ENCODE assay signal across 8 mouse cellular contexts in the genomic region with DNA sequence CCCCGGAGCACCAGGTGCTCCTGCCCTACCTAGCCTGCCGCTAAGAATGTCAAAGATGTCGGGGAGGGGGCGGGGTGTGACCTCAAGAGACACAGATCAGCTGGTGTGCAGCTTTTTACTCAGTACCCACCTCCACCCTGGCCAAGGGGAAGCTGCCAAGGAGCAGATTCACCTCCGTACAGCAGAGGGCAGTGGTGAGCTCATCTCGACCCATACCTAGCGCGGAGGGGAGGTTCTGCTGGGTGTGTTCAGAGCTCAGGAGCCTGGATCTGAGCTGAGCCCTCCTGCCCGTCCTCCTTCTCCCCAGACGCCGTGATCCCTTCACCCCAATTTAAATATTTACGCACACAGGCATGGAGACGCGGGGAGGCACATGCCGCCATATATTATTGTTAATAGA.
A peak's percentile ranks its signal among the peaks of the same experiment; 100 is the strongest.
DNase-seq lines count a peak whose midpoint lies in the region; ATAC-seq and TF ChIP-seq lines count a peak whose summit lies in the region.

No protein-coding gene starts in this region.

- peak; percentile 58; the same call in 1 of the 2 replicates for ATAC-seq in heart, embryonic 13.5 days (ENCODE audit: extremely low read depth, insufficient number of reproducible peaks, low FRiP score, low TSS enrichment)
- peak; percentile 92 for ATAC-seq in kidney, postnatal 0 days (replicated peaks; ENCODE audit: low FRiP score, low read depth)

- 7% methylated on average over 15 of the region's 15 CpGs for WGBS in heart, embryonic 13.5 days
- 5% methylated on average over 15 of the region's 15 CpGs for WGBS in kidney, postnatal 0 days

- peak overlapping the region; percentile 68 for H3K4me2 ChIP-seq in heart, embryonic 13.5 days
- peak overlapping the region; percentile 51 for H3K4me2 ChIP-seq in kidney, postnatal 0 days (ENCODE audit: low read length)

- no peaks in the 10 kb centered on the region for H3K36me3 ChIP-seq in heart, embryonic 13.5 days
- no peaks in the 10 kb centered on the region for H3K36me3 ChIP-seq in kidney, postnatal 0 days (ENCODE audit: insufficient read depth, low read length)

- no peaks in the 10 kb centered on the region for H3K27me3 ChIP-seq in heart, embryonic 13.5 days (replicated peaks)
- no peaks in the 10 kb centered on the region for H3K27me3 ChIP-seq in kidney, postnatal 0 days (ENCODE audit: insufficient read depth, low read length)

- no peak overlapping the region for H3K27ac ChIP-seq in heart, embryonic 13.5 days (replicated peaks)
- no peak overlapping the region for H3K27ac ChIP-seq in kidney, postnatal 0 days

- 0 out of 2 replicates have a peak, but pooled peaks cover 2% of the 10 kb centered on the region for H3K4me1 ChIP-seq in heart, embryonic 13.5 days
- no peaks in the 10 kb centered on the region for H3K4me1 ChIP-seq in kidney, postnatal 0 days (replicated peaks; ENCODE audit: insufficient read depth, low read length)

- peak overlapping the region; percentile 75; the same call in 1 of the 2 replicates for H3K9ac ChIP-seq in heart, embryonic 13.5 days
- no peak overlapping the region for H3K9ac ChIP-seq in kidney, postnatal 0 days (ENCODE audit: low read depth, low read length)

- TF ChIP-seq POLR2A in brain, embryonic 14.5 days (IDR thresholded peaks at IDR 0.05; ENCODE audit: borderline replicate concordance, extremely low read depth, insufficient read depth, insufficient read length, poor library complexity, severe bottlenecking): no peak; the same call in 1 of the 2 replicates

- H3K4me3 ChIP-seq in heart, embryonic 13.5 days: peak overlapping the region; percentile 39
- H3K4me3 ChIP-seq in kidney, postnatal 0 days (replicated peaks; ENCODE audit: low read depth, low read length): peak overlapping the region; percentile 13

- no peaks in the 10 kb centered on the region for H3K9me3 ChIP-seq in heart, embryonic 13.5 days
- no peaks in the 10 kb centered on the region for H3K9me3 ChIP-seq in kidney, postnatal 0 days (replicated peaks; ENCODE audit: low read length)

- peak; percentile 96 for TF ChIP-seq CTCF in brain, embryonic 14.5 days (IDR thresholded peaks at IDR 0.05; ENCODE audit: borderline replicate concordance, extremely low read depth, insufficient read depth, insufficient read length)
- peak; percentile 85 for TF ChIP-seq CTCF in kidney, postnatal 0 days (IDR thresholded peaks at IDR 0.05; ENCODE audit: low read depth)

- DNase-seq in 416B (ENCODE audit: low read depth) (peak; percentile 63), liver (peak; percentile 61)
- peak; percentile 92 for DNase-seq in brain, embryonic 14.5 days (ENCODE audit: low read depth)
- DNase-seq in fibroblast of lung, adult 2 months (ENCODE audit: low read depth): peak; percentile 36
- peak; percentile 83 for DNase-seq in kidney, postnatal 0 days (ENCODE audit: low spot score)
- peak; percentile 2 for DNase-seq in naive thymus-derived CD4-positive, alpha-beta T cell, adult 2 months (ENCODE audit: low read depth)
- peak; percentile 82 for DNase-seq in testis, postnatal 10 days (ENCODE audit: low spot score)

Comparison
In these comparisons a context has a peak if more than half of its experiments do, and no peak if none do; other contexts are left out.
1. DNase-seq: peak in every context shown above with its lines; median percentile 92 in brain, embryonic 14.5 days; 83 in kidney, postnatal 0 days; 82 in testis, postnatal 10 days; 63 in 416B; 61 in liver; 36 in fibroblast of lung, adult 2 months; 2 in naive thymus-derived CD4-positive, alpha-beta T cell, adult 2 months.